Mouse (Mus musculus) ovary, adult 18-20 months (tissue): ENCODE measurements around the gene Glra2.
"Not testable (repeated sequence)": the region's sequence is repeated elsewhere in the genome, so short reads cannot be mapped to it uniquely, and the experiment has no call there.

Source experiments
- DNase-seq: peaks from one replicate; pipeline ENCODE4 v3.0.0; 2022; ENCODE audit warnings: low spot score, mixed read lengths

Gene Glra2

GRCm38 (mm10) chrX:165326939-165327698 lies at the start of gene Glra2:
TSS of gene Glra2 (minus strand) at chrX:165327393.
- DNase-seq, result no peak

- peak; percentile 16 for DNase-seq
These were observed 35.6 kb upstream of the Glra2 start for GRCm38 (mm10) chrX:165362798-165363197.

GRCm38 (mm10) chrX:165344611-165345010 lies 17.4 kb upstream of the Glra2 start:
- no peak for DNase-seq

- DNase-seq, result no peak
These were observed 623 bp upstream of the Glra2 start for GRCm38 (mm10) chrX:165327699-165328333.

- no peak for DNase-seq
These were observed 133.6 kb downstream of the Glra2 start for GRCm38 (mm10) chrX:165193550-165193949.

- no peak for DNase-seq
These were observed 136.0 kb downstream of the Glra2 start for GRCm38 (mm10) chrX:165191170-165191569.

GRCm38 (mm10) chrX:165182948-165183347 lies 144.2 kb downstream of the Glra2 start:
- DNase-seq, result not testable (repeated sequence)

- no peak for DNase-seq
These were observed 170.6 kb downstream of the Glra2 start for GRCm38 (mm10) chrX:165156549-165156948.

GRCm38 (mm10) chrX:165104171-165104570 lies 223.0 kb downstream of the Glra2 start:
- no peak for DNase-seq
